Mouse (Mus musculus): Measurements from ENCODE around the gene Hdac8. TPM values are rescaled to one million over a fixed set of nuclear protein-coding genes. Genes with fewer than 3 reads are reported as not detected.

Hdac8 gene
- total and polyA plus RNA-seq, 2 experiments from 2014 or later: 13.0 to 17.9 TPM

- whole genome bisulfite sequencing: 27% methylated on average over 44 of the region's 44 CpGs
- no peaks in the 10 kb centered on the region for H3K27me3 ChIP-seq (ENCODE audit: insufficient read depth, low read length)
- no peaks in the 10 kb centered on the region for H3K36me3 ChIP-seq (ENCODE audit: insufficient read depth, low read length)
- no peaks in the 10 kb centered on the region for H3K4me1 ChIP-seq (ENCODE audit: insufficient read depth, low read length)
- peak within 1 kb of the TSS; percentile 41 for H3K9ac ChIP-seq (replicated peaks; ENCODE audit: low read length)
- TF ChIP-seq CTCF (IDR thresholded peaks at IDR 0.05; ENCODE audit: low read depth): no peak
- H3K27ac ChIP-seq: peak within 1 kb of the TSS; percentile 32; the same call in 1 of the 2 replicates
- DNase-seq (ENCODE audit: low spot score) (peak; percentile 84), ATAC-seq (peak; percentile 93)
- peak within 1 kb of the TSS; percentile 52 for H3K4me3 ChIP-seq (ENCODE audit: low read length)
- H3K4me2 ChIP-seq (ENCODE audit: low read depth, low read length): peak within 1 kb of the TSS; percentile 70
- H3K9me3 ChIP-seq (ENCODE audit: low read length): no peaks in the 10 kb centered on the region
Measured at GRCm38 (mm10) chrX:102251937-102252860, 253.0 kb downstream of the Hdac8 start, which contains the start of gene Cited1. Gene Cited1 (minus strand): TSS chrX:102252181.

- Histone ChIP-seq H3K4me1 (ENCODE audit: insufficient read depth, low read length) (no peaks in the 10 kb centered on the region), H3K4me2 (ENCODE audit: low read depth, low read length) (peak overlapping the region; percentile 70), H3K4me3 (ENCODE audit: low read length) (peak overlapping the region; percentile 52), H3K36me3 (ENCODE audit: insufficient read depth, low read length) (no peaks in the 10 kb centered on the region), H3K27ac (peak overlapping the region; percentile 32; the same call in 1 of the 2 replicates), H3K9ac (replicated peaks; ENCODE audit: low read length) (peak overlapping the region; percentile 41), H3K27me3 (ENCODE audit: insufficient read depth, low read length) (no peaks in the 10 kb centered on the region), H3K9me3 (ENCODE audit: low read length) (no peaks in the 10 kb centered on the region)
- peak; percentile 4 for ATAC-seq
- TF ChIP-seq CTCF (IDR thresholded peaks at IDR 0.05; ENCODE audit: low read depth): no peak
- peak; percentile 5 for DNase-seq (ENCODE audit: low spot score)
- WGBS: 29% methylated on average over 76 of the region's 80 CpGs
Measured at GRCm38 (mm10) chrX:102251221-102251936, 253.8 kb downstream of the Hdac8 start.

GRCm38 (mm10) chrX:102250891-102251170 is 254.3 kb downstream of the Hdac8 start:
- no peak for TF ChIP-seq CTCF (IDR thresholded peaks at IDR 0.05; ENCODE audit: low read depth)
- DNase-seq (ENCODE audit: low spot score) (no peak), ATAC-seq (no peak)
- Histone ChIP-seq H3K4me3 (ENCODE audit: low read length) (peak overlapping the region; percentile 52), H3K9ac (replicated peaks; ENCODE audit: low read length) (peak overlapping the region; percentile 41; the same call in 1 of the 2 replicates), H3K36me3 (ENCODE audit: insufficient read depth, low read length) (no peaks in the 10 kb centered on the region), H3K27me3 (ENCODE audit: insufficient read depth, low read length) (no peaks in the 10 kb centered on the region), H3K4me1 (ENCODE audit: insufficient read depth, low read length) (no peaks in the 10 kb centered on the region), H3K9me3 (ENCODE audit: low read length) (no peaks in the 10 kb centered on the region), H3K27ac (no peak overlapping the region), H3K4me2 (ENCODE audit: low read depth, low read length) (peak overlapping the region; percentile 70)
- WGBS: 33% methylated on average over 24 of the region's 24 CpGs

GRCm38 (mm10) chrX:102250150-102250890 is 254.8 kb downstream of the Hdac8 start:
- ATAC-seq (no peak), DNase-seq (ENCODE audit: low spot score) (peak; percentile 30)
- no peak for TF ChIP-seq CTCF (IDR thresholded peaks at IDR 0.05; ENCODE audit: low read depth)
- WGBS: 25% methylated on average over 62 of the region's 68 CpGs
- Histone ChIP-seq H3K27ac (no peak overlapping the region), H3K4me3 (ENCODE audit: low read length) (peak overlapping the region; percentile 52), H3K9me3 (ENCODE audit: low read length) (no peaks in the 10 kb centered on the region), H3K36me3 (ENCODE audit: insufficient read depth, low read length) (no peaks in the 10 kb centered on the region), H3K4me1 (ENCODE audit: insufficient read depth, low read length) (no peaks in the 10 kb centered on the region), H3K4me2 (ENCODE audit: low read depth, low read length) (peak overlapping the region; percentile 70), H3K9ac (replicated peaks; ENCODE audit: low read length) (no peak overlapping the region), H3K27me3 (ENCODE audit: insufficient read depth, low read length) (no peaks in the 10 kb centered on the region)

- Histone ChIP-seq H3K36me3 (ENCODE audit: insufficient read depth, low read length) (no peaks in the 10 kb centered on the region), H3K9me3 (ENCODE audit: low read length) (no peaks in the 10 kb centered on the region), H3K4me1 (ENCODE audit: insufficient read depth, low read length) (no peaks in the 10 kb centered on the region), H3K4me2 (ENCODE audit: low read depth, low read length) (no peak overlapping the region), H3K9ac (replicated peaks; ENCODE audit: low read length) (no peak overlapping the region), H3K27ac (no peak overlapping the region), H3K27me3 (ENCODE audit: insufficient read depth, low read length) (no peaks in the 10 kb centered on the region), H3K4me3 (ENCODE audit: low read length) (no peak overlapping the region)
- peak; percentile 21; the same call in 1 of the 2 replicates for TF ChIP-seq CTCF (IDR thresholded peaks at IDR 0.05; ENCODE audit: low read depth)
- 62% methylated on average over 2 of the region's 2 CpGs for WGBS
- ATAC-seq: no peak
- no peak for DNase-seq (ENCODE audit: low spot score)
Measured at GRCm38 (mm10) chrX:102244334-102244733, 260.8 kb downstream of the Hdac8 start.

Small RNA genes lying within 50 kb of the gene (microRNA-seq; reads per million reads assigned to microRNA genes)
- gene Gm26318: 0 reads per million in 2 experiments

Other genes with a start within 250 kb of the Hdac8 start
- gene Phka1, start 138.9 kb upstream of the Hdac8 start, total RNA-seq (2014; rRNA removed): 13.8 and 14.2 TPM in 2 replicates
- gene Phka1, start 138.9 kb upstream of the Hdac8 start, polyA plus RNA-seq (2015; fragmentation: Nextera tagmentation; extraction: Ambion mirVana): 6.6 and 7.5 TPM in 2 replicates
- gene Gm3880, start 181.6 kb upstream of the Hdac8 start, total RNA-seq (2014; rRNA removed): not detected in 2 replicates
- not detected in 2 replicates for gene Gm3880, start 181.6 kb upstream of the Hdac8 start, polyA plus RNA-seq (2015; fragmentation: Nextera tagmentation; extraction: Ambion mirVana)
- gene Gm9112, start 202.3 kb upstream of the Hdac8 start, total RNA-seq (2014; rRNA removed): not detected in 2 replicates
- gene Gm9112, start 202.3 kb upstream of the Hdac8 start, polyA plus RNA-seq (2015; fragmentation: Nextera tagmentation; extraction: Ambion mirVana): not detected in 2 replicates
- not detected in 2 replicates for gene Dmrtc1b, start 202.5 kb upstream of the Hdac8 start, total RNA-seq (2014; rRNA removed)
- not detected in 2 replicates for gene Dmrtc1b, start 202.5 kb upstream of the Hdac8 start, polyA plus RNA-seq (2015; fragmentation: Nextera tagmentation; extraction: Ambion mirVana)

All from hindbrain, postnatal 0 days (tissue).